Mouse (Mus musculus) frontal cortex, postnatal 25 days (tissue): Measurements from ENCODE around the gene Orc2.

Experiments used
- DNase-seq, 2 experiments: peaks; one replicate each; pipeline ENCODE4 v3.0.0; 2022; ENCODE audit warnings: low spot score in 2 of 2

Orc2 gene

GRCm38 (mm10) chr1:58504577-58505254 lies at the start of gene Orc2:
Orc2 (minus strand) TSS chr1:58505109.
- DNase-seq: peak; percentile 79 to 89

- no peak for DNase-seq
Observed at GRCm38 (mm10) chr1:58541386-58541785, 36.5 kb upstream of the Orc2 start.

GRCm38 (mm10) chr1:58507249-58507648 lies 2.3 kb upstream of the Orc2 start:
- no peak for DNase-seq

DNA sequence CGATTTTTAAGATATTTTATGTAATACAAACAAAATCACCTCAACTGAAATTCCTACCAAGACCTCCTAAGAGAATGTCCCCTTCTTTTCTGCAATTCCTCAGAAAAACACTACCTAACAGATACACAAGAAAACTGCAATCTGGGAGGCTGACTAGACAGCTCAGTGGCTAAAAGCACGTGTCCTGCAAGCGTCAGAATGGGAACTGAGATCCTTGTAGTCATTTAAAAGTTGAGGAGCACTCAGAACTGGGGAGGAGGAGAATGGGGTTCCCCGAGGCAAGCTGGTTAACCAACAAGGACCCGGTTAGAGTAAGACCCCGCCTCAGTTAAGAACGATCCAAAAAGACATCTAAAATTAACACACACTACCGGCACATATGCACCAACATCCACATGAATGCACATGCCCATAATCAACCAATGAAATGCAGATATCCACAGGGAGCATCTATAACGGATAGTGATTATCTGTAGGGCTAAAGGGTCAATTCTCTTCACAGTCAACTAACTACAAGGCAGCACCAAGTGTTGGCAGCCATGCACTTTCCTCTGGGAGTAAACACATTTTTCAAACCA lies 1.0 kb downstream of the Orc2 start:
- no peak for DNase-seq

GRCm38 (mm10) chr1:58503134-58503533 lies 1.8 kb downstream of the Orc2 start:
- no peak for DNase-seq

- DNase-seq: no peak
Observed at GRCm38 (mm10) chr1:58498758-58499157, 6.2 kb downstream of the Orc2 start.

DNA sequence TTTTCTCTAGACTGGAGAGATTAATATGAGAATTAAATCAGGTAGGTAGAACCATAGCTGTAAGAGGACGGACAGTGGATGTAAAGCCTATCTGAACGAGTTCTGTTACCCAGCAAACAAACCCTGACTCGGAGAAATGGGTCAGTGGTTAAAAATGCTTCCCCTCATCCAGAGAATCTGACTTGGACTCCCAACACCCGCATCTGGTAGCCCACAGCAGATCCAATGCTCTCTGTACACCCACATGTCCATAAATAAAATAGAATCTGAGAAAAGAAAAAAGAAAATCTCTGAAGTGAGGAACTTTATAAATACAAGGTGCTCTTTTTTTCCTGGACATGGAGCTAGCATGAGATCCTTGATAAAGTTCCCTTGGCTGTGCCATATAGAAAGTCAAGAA lies 7.2 kb downstream of the Orc2 start:
- DNase-seq: no peak

- DNase-seq: no peak
Observed at GRCm38 (mm10) chr1:58495603-58496002, 9.3 kb downstream of the Orc2 start.

DNA sequence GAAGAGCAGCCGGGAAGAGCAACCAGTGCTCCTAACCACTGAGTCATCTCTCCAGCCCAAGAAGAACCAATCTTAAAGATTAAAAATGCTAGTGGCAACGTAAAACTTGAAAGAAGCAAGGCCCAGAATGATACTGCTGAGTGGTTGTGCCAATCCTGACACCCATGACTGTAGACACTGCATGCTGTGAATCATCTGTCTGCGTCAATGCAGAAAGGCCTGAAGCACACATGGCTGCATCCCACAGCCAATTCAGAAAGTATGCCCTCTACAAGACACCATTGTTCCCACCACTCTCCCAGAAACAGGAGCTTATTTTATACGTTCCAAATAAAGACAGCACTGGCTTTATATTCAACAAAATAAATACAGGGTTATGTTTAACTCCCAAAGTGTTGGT lies 22.3 kb downstream of the Orc2 start:
- DNase-seq: no peak

- DNase-seq: no peak
Observed at GRCm38 (mm10) chr1:58475662-58476061, 29.2 kb downstream of the Orc2 start.

DNA sequence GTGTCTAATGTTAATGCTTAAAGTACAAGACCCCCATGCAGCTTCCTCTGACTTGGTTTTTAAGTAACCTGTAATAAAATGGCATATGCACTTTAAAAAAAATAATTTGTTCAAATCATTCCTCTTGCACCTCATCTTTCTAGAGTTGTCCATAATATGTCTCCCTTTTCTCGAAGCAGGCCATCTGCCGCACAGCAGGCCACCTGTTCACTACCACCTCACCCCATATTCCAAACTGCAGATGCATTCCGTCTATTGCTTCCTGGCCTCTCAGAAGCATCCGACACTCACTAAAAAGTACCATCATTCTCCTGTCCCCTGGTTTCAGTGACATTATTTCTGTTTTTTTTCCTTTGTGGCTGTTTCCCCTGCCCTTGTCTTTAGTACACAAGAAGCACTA lies 39.3 kb downstream of the Orc2 start:
- no peak for DNase-seq

GRCm38 (mm10) chr1:58465042-58465441 lies 39.9 kb downstream of the Orc2 start:
- no peak for DNase-seq

- DNase-seq: no peak
Observed at GRCm38 (mm10) chr1:58463935-58464334, 41.0 kb downstream of the Orc2 start.

GRCm38 (mm10) chr1:58460566-58460965 lies 44.3 kb downstream of the Orc2 start:
- DNase-seq: no peak

DNA sequence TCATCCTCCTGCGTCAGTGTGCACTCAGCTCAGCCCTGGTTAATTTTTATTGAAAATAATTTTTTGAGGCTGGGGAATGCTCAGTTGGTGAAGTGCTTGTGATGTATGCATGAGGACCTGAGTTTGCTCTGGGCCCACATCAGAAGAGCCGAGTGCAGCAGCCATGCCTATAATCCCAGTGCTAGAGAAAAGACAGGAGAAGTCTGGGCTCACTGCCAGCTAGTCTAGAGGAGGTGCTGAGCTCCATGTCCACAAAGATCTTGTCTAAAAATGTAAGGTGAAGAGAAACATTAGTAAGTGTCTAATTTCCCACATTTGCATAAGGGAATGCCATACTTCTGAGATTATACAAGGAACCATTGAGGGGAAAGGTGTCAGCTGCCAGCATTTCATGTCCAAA lies 46.0 kb downstream of the Orc2 start:
- no peak for DNase-seq

- no peak for DNase-seq
Observed at GRCm38 (mm10) chr1:58458175-58458574, 46.7 kb downstream of the Orc2 start.

- no peak for DNase-seq
Observed at GRCm38 (mm10) chr1:58454316-58454715, 50.6 kb downstream of the Orc2 start.

- no peak for DNase-seq
Observed at GRCm38 (mm10) chr1:58448396-58448795, 56.5 kb downstream of the Orc2 start.

- DNase-seq: no peak
Observed at GRCm38 (mm10) chr1:58447766-58448165, 57.1 kb downstream of the Orc2 start.

- no peak for DNase-seq
Observed at GRCm38 (mm10) chr1:58445861-58446260, 59.0 kb downstream of the Orc2 start.

- peak; percentile 76 to 84 for DNase-seq
Observed at GRCm38 (mm10) chr1:58445143-58445722, 59.7 kb downstream of the Orc2 start, which contains the start of the genes Nif3l1 and Ppil3. Nif3l1 (plus strand) TSS chr1:58445151. Ppil3 (minus strand) TSS chr1:58445486.

DNA sequence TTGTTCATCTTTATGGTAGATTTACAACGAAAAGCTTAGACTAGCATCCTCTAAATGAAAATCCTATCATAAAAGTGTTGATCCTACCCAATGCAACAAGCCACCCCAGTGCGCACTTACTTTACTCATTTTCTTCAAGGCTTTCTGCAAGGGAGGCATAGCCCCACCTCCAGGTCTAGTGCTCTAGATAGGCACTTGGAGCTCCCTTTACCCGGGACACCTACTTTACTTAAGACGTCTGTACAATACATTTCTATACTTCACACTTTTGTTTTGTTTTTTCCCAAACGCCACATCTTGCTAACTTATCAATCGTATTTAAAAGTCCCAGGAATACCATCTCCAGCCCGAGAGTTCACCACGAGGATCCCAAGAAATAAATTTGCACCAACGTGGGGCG lies 60.2 kb downstream of the Orc2 start:
- no peak for DNase-seq

GRCm38 (mm10) chr1:58424551-58424950 lies 80.4 kb downstream of the Orc2 start:
- DNase-seq: no peak
